Mouse (Mus musculus): Measurements from ENCODE around the gene Fpr2.
"Not testable (repeated sequence)": the region's sequence is repeated elsewhere in the genome, so short reads cannot be mapped to it uniquely, and the experiment has no call there.

Gene Fpr2

GRCm38 (mm10) chr17:17887774-17888248, at the start of gene Fpr2, which contains the start of gene Fpr3:
Fpr2 (plus strand) TSS chr17:17887824.
Fpr3 (plus strand) TSS chr17:17887852.
- DNase-seq (ENCODE audit: low spot score), result no peak

DNA sequence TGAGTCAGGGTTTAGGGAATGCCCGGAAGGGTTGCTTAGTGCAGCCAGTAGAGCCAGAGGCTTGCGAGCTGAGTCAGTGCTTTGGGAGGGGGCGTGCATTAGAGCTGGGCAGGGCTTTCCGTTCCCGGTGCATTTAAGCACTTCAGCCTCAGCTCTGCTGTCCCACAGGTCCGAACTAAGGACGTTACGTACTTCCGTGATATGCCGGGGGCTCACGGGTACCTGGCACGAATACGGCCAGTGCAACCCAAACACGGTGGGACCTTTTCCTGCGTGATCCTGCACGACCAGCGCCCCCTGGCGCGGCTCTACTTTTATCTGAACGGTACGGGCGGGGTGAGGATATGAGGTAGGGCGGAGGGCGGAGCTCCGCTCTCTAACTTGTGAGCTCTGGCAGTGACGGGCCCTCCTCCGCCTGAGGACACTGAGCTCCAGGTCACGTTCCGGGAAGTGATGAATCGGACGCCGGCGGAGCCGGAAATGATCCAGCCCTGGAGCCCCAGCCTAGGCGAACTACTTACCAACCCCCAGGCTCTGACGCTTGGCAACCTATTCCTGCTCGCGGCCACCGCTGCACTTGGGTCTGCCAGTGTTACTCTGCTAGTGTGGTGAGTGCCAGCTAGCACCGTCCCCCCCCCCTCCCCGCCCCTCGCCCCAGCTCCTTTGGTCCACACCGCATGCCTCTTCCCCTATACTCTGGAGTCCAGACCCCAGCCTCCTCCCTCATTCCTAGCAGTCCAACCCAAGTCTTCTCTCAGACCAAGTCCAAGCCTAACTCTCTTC, 49.5 kb upstream of the Fpr2 start:
- DNase-seq (ENCODE audit: low spot score), result peak; percentile 97

GRCm38 (mm10) chr17:17839276-17839675, 48.3 kb upstream of the Fpr2 start:
- DNase-seq (ENCODE audit: low spot score), result no peak

- DNase-seq (ENCODE audit: low spot score), result no peak
These were observed 46.8 kb upstream of the Fpr2 start for GRCm38 (mm10) chr17:17840796-17841195.

DNA sequence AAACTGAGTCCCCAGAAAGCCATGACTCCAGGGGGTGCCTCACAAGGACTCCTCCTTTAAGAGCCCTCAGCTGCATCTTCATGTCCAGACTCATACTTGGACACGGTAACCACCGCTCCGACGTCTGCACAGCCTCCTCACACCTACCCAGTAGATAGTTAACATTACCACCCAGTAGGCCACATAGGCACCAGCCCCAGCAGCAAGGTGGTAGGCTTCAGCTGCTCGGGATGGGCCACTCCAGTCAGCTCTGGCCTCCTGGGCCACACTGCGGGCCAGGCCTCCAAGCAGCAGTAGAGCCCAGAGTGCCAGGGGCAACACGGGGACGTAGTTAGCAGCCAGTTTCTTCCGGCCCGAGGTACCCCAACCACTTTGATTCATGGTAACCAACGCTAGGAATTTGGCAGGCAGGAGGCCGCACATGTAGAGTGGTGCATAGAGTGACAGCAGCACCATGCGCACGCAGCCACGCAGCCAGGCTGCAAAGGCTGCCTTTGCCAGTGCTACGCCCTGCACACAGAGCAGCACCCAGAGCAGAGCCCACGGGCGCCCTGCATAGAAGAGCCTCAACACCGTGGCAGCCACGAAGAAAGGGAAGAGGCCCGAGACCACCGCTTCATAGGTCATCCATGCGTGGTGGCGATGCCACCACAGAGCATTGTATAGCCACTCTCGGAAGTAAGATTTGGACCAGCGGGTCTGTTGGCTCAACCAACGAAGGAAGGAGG, 43.9 kb upstream of the Fpr2 start:
- no peak for DNase-seq (ENCODE audit: low spot score)

DNA sequence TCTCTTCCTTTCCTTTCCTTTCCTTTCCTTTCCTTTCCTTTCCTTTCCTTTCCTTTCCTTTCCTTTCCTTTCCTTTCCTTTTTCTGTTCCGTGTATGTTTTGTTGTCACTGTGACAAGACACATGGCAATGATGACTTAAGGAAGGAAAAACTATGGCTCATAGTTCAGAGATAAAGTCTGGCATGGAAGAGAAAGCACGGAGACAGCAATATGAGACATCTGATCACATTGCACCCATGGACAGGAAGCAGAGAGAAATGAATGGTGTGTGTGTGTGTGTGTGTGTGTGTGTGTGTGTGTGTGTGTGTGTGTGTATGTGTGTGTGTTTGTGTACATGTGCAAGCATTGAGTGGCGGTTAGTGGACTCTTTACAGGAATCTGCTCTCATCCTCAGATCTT, 43.0 kb upstream of the Fpr2 start:
- DNase-seq (ENCODE audit: low spot score), result not testable (repeated sequence)

GRCm38 (mm10) chr17:17845187-17846027, 42.2 kb upstream of the Fpr2 start:
- DNase-seq (ENCODE audit: low spot score), result no peak

DNA sequence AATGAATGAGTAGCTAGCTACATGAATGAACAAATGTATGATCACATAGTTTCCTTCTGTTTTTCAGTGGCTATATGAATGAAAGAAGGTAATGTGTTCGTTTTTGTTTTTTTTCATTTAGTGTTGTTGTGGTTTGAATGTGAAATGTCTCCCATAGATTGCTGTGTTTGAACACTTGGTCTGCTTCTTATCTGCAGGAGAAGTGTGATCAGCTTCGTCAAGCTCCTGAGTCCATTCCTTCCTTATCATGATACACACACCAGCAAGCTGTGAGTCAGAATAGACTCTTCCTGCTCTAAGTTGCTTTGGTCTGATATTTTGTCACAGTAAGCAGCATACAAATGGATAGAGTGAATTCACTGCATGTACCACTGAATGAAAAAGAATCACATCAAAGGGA, 38.6 kb upstream of the Fpr2 start:
- DNase-seq (ENCODE audit: low spot score), result no peak

GRCm38 (mm10) chr17:17849906-17850712, 37.5 kb upstream of the Fpr2 start:
- DNase-seq (ENCODE audit: low spot score), result no peak

DNA sequence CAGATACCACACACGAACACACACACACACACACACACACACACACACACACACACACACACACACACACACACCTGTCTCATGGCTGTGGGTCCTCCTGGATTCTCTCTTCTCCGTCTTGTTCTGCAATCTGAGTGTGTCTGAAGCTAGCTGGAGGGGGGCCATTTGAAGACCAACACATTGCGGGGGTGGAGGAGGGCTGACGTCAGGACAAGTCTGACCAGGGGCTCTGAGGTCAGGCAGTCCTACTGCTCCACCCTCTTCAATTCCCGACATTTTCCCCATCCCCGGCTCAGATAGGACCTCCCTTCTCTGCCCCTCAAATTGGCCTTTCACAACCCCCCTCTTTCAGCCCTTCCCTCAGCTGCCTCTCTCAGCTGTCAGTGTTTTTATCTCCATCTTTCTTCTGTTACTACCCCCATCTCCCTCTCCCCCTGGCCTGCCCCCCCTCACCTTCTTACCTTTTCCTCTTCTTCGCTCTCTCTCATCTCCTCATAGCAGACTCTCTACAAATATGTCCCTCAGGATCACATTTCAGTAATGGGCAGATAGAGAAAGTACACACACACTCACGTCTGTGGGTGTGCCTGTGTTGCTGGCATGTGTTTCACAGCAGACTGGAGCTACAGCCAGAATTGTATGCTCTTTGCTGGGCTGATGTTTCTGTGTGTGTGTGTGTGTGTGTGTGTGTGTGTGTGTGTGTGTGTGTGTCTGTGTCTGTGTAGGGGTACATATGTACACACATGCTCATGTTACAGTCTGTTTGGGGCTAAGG, 32.4 kb upstream of the Fpr2 start, which contains the start of gene Has1:
Gene Has1, minus strand, starts transcription at position 142 of the 775 bp plus-strand sequence.
- DNase-seq (ENCODE audit: low spot score), result no peak

DNA sequence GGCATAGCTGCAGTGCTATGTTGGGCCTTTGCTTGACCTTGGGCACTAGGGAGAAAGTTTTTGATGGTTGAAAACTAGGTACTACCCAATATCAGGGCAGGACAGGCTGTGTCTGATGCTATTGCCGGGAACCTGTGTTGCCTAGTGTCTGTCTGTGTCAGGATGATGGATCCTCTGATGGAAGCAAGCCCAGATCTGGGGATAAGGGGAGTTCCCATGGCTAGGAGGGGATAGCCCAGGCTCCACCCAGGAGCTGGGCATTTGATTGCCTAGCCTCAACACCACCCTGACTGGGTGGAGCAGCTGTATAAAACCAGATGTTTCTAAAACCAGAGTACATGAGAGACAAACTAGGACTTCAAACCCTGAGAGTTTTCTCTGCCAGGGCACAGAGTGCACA, 31.0 kb upstream of the Fpr2 start:
- no peak for DNase-seq (ENCODE audit: low spot score)

DNA sequence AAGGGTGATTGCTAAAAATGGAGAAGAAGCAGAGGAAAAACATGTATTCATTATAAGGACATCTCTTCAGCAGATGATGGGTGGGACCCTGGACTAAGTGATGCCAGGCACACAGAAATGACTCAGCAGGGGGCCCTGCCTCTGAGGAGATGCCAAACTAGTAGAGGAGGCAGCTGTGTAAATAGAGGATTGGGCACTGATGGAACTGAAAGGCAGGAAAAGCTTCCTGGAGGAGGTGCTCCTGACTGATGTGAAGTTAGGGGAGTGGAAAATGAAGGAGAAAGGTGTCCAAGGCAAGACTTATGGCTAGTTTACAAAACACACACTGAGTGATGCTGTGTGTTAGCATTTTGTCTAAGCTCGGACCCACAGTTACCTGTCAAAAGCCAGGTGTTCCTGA, 30.2 kb upstream of the Fpr2 start:
- no peak for DNase-seq (ENCODE audit: low spot score)

- DNase-seq (ENCODE audit: low spot score), result no peak
These were observed 27.5 kb upstream of the Fpr2 start for GRCm38 (mm10) chr17:17860110-17860509.

- DNase-seq (ENCODE audit: low spot score), result no peak
These were observed 25.3 kb upstream of the Fpr2 start for GRCm38 (mm10) chr17:17862360-17862759.

GRCm38 (mm10) chr17:17865168-17865567, 22.5 kb upstream of the Fpr2 start:
- no peak for DNase-seq (ENCODE audit: low spot score)

GRCm38 (mm10) chr17:17866801-17867469, 20.7 kb upstream of the Fpr2 start:
- no peak for DNase-seq (ENCODE audit: low spot score)

DNA sequence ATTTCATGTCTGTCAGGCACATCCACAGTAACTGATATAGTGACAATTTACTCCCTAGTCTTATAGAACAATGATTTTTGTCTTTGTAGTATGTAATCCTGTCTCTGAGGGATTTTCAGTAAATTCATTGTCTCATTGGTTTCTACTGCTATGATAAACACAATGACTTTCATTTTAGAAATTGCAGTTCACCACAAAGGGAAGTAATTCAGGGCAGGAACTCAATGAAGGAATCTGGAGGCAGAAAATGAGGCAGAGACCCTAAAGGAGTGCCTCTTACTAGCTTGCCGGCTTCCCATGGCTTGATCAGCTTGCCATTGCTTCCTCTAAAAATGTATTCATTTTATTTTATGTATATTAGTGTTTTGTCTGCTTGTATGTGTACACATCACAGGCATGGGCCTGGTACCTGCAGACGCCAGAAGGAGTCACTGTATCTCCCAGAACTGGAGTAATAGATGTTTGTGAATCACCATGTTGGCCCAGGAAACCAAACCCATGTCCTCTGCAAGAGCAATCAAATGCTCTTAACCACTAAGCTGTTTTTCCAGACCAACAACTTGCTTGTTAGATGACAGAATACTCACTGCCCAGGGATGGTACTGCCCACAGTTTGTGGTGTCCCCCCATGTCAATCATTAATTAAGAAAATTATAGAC, 16.6 kb upstream of the Fpr2 start:
- DNase-seq (ENCODE audit: low spot score), result no peak

DNA sequence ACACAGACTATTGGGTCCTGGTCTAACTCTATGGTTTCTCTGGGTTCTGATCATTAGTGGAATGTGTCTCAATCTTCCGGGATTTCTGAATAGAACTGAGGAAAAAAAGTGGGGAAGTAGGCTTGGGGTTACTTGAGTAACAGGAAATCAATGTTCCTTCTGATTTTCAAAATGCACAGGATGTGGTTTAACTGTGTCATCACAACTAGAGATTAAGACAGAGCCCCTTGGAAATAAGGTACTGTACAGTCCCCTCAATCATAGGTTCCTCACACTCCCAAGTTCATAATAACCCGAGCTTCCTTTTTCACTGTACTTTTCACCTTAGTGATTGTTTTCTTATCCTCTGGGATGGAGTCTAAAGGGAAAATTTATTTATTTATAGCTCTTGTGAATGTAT, 15.9 kb upstream of the Fpr2 start:
- no peak for DNase-seq (ENCODE audit: low spot score)

DNA sequence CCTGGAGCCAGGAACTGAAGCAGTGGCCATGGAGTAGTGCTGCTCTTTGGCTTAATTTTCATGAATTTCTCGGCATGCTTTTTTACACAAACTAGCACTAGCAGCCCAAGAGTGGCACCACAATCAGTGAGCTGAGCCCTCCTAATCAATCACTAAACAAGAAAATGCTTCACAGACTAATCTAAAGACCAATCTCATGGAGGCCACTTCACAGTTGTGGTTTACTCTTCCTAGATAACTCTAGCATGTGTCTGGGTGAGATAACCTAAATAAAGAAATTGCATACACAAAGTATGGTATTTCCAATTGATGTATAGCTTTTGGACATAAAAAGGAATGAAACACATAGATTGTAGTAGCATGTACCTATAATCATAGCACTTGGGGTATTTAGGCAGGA, 8.3 kb upstream of the Fpr2 start:
- DNase-seq (ENCODE audit: low spot score), result no peak

- DNase-seq (ENCODE audit: low spot score), result no peak
These were observed 5.0 kb upstream of the Fpr2 start for GRCm38 (mm10) chr17:17882672-17883071.

Data from left cerebral cortex, adult 11 months (tissue).